Mouse (Mus musculus) lung, adult 2 months (tissue): ENCODE results near the gene Hrg.

ENCODE experiments used
- CTCF ChIP-seq: fragments of 200-500 bp; IDR thresholded peaks from 2 replicates; pipeline ENCODE4 v1.5.1; 2011; ENCODE audit warnings: mild to moderate bottlenecking, low read length, control low read depth; ENCODE audit not compliant: insufficient read depth
- POLR2A ChIP-seq: fragments of 200-500 bp; IDR thresholded peaks from 2 replicates; pipeline ENCODE4 v1.6.1; 2011; ENCODE audit warnings: low read depth, mild to moderate bottlenecking, control low read depth, low read length, borderline replicate concordance; ENCODE audit errors: extremely low read depth

DNA sequence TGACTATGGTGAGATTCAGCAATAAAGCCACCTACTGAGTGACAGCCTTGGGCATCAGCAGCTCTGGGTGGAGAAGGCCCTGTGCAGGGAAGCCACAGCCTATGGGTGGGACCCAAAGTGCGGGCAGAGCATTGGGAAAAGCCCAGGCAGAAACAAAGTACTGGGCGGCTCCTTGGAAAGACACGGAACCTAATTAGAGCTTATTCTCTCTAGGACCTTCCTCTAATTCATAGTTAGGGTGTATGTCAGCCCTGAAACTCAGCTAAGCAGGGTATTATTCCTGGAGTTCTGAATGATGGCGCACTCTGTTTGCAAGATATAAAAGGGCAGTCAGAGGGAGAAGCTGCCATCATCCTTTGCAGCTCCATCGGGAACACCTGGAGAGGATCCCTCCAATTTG, 32.8 kb upstream of the Hrg start, which contains the start of gene Fetub:
- TF ChIP-seq CTCF, result no peak
- TF ChIP-seq POLR2A, result no peak
